Mouse (Mus musculus): ENCODE measurements around the gene Hoxa11. TPM values are rescaled to one million over a fixed set of nuclear protein-coding genes. Genes with fewer than 3 reads are reported as not detected.

The Hoxa11 gene
- polyA plus RNA-seq, 1 experiment = not detected

- peaks cover 17% of the 10 kb centered on the region for H3K27me3 ChIP-seq (ENCODE audit: control insufficient read depth, insufficient read depth, low read length)
- DNase-seq = no peak
- TF ChIP-seq POLR2A (IDR thresholded peaks at IDR 0.05; ENCODE audit: borderline replicate concordance, insufficient read depth, low read length) (no peak), CTCF (IDR thresholded peaks at IDR 0.05; ENCODE audit: borderline replicate concordance, insufficient read depth, low read depth, low read length) (no peak)
- H3K27ac ChIP-seq (ENCODE audit: insufficient read depth, low read length) = no peak overlapping the region
- no peaks in the 10 kb centered on the region for H3K4me1 ChIP-seq (ENCODE audit: control insufficient read depth, insufficient read depth, low read length)
- 7% methylated on average over 4 of the region's 4 CpGs for WGBS
- H3K4me3 ChIP-seq (replicated peaks; ENCODE audit: insufficient read depth, low read depth, low read length) = no peak overlapping the region
Measured at GRCm38 (mm10) chr6:52206882-52207683, 38.5 kb downstream of the Hoxa11 start.

GRCm38 (mm10) chr6:52205638-52206621, 39.7 kb downstream of the Hoxa11 start:
- TF ChIP-seq POLR2A (IDR thresholded peaks at IDR 0.05; ENCODE audit: borderline replicate concordance, insufficient read depth, low read length) (no peak), CTCF (IDR thresholded peaks at IDR 0.05; ENCODE audit: borderline replicate concordance, insufficient read depth, low read depth, low read length) (no peak)
- Histone ChIP-seq H3K4me1 (ENCODE audit: control insufficient read depth, insufficient read depth, low read length) (no peaks in the 10 kb centered on the region), H3K27ac (ENCODE audit: insufficient read depth, low read length) (no peak overlapping the region), H3K27me3 (ENCODE audit: control insufficient read depth, insufficient read depth, low read length) (peaks cover 17% of the 10 kb centered on the region), H3K4me3 (replicated peaks; ENCODE audit: insufficient read depth, low read depth, low read length) (no peak overlapping the region)
- WGBS = 3% methylated on average over 55 of the region's 55 CpGs
- no peak for DNase-seq

GRCm38 (mm10) chr6:52205221-52205620, 40.4 kb downstream of the Hoxa11 start:
- Histone ChIP-seq H3K4me1 (ENCODE audit: control insufficient read depth, insufficient read depth, low read length) (no peaks in the 10 kb centered on the region), H3K27me3 (ENCODE audit: control insufficient read depth, insufficient read depth, low read length) (peaks cover 17% of the 10 kb centered on the region), H3K4me3 (replicated peaks; ENCODE audit: insufficient read depth, low read depth, low read length) (no peak overlapping the region), H3K27ac (ENCODE audit: insufficient read depth, low read length) (no peak overlapping the region)
- DNase-seq = no peak
- TF ChIP-seq CTCF (IDR thresholded peaks at IDR 0.05; ENCODE audit: borderline replicate concordance, insufficient read depth, low read depth, low read length) = no peak
- no peak for TF ChIP-seq POLR2A (IDR thresholded peaks at IDR 0.05; ENCODE audit: borderline replicate concordance, insufficient read depth, low read length)
- 5% methylated on average over 14 of the region's 14 CpGs for WGBS

GRCm38 (mm10) chr6:52204050-52204752, 41.4 kb downstream of the Hoxa11 start, which contains the start of gene Hoxa5:
Gene Hoxa5 (minus strand): TSS chr6:52204587.
- Histone ChIP-seq H3K4me1 (ENCODE audit: control insufficient read depth, insufficient read depth, low read length) (no peaks in the 10 kb centered on the region), H3K4me3 (replicated peaks; ENCODE audit: insufficient read depth, low read depth, low read length) (no peak within 1 kb of the TSS), H3K27me3 (ENCODE audit: control insufficient read depth, insufficient read depth, low read length) (peaks cover 17% of the 10 kb centered on the region), H3K27ac (ENCODE audit: insufficient read depth, low read length) (no peak within 1 kb of the TSS)
- DNase-seq = no peak
- WGBS = 2% methylated on average over 65 of the region's 65 CpGs
- TF ChIP-seq CTCF (IDR thresholded peaks at IDR 0.05; ENCODE audit: borderline replicate concordance, insufficient read depth, low read depth, low read length) (no peak), POLR2A (IDR thresholded peaks at IDR 0.05; ENCODE audit: borderline replicate concordance, insufficient read depth, low read length) (no peak)

GRCm38 (mm10) chr6:52203371-52204049, 42.1 kb downstream of the Hoxa11 start:
- H3K4me3 ChIP-seq (replicated peaks; ENCODE audit: insufficient read depth, low read depth, low read length) = no peak overlapping the region
- DNase-seq = no peak
- H3K4me1 ChIP-seq (ENCODE audit: control insufficient read depth, insufficient read depth, low read length) = no peaks in the 10 kb centered on the region
- no peak overlapping the region for H3K27ac ChIP-seq (ENCODE audit: insufficient read depth, low read length)
- WGBS = 1% methylated on average over 46 of the region's 46 CpGs
- H3K27me3 ChIP-seq (ENCODE audit: control insufficient read depth, insufficient read depth, low read length) = peaks cover 17% of the 10 kb centered on the region
- TF ChIP-seq CTCF (IDR thresholded peaks at IDR 0.05; ENCODE audit: borderline replicate concordance, insufficient read depth, low read depth, low read length) (no peak), POLR2A (IDR thresholded peaks at IDR 0.05; ENCODE audit: borderline replicate concordance, insufficient read depth, low read length) (no peak)

- H3K27ac ChIP-seq (ENCODE audit: insufficient read depth, low read length) = no peak overlapping the region
- peaks cover 17% of the 10 kb centered on the region for H3K27me3 ChIP-seq (ENCODE audit: control insufficient read depth, insufficient read depth, low read length)
- no peak for DNase-seq
- TF ChIP-seq POLR2A (IDR thresholded peaks at IDR 0.05; ENCODE audit: borderline replicate concordance, insufficient read depth, low read length) = no peak
- no peak for TF ChIP-seq CTCF (IDR thresholded peaks at IDR 0.05; ENCODE audit: borderline replicate concordance, insufficient read depth, low read depth, low read length)
- H3K4me3 ChIP-seq (replicated peaks; ENCODE audit: insufficient read depth, low read depth, low read length) = no peak overlapping the region
- 2% methylated on average over 10 of the region's 10 CpGs for WGBS
- no peaks in the 10 kb centered on the region for H3K4me1 ChIP-seq (ENCODE audit: control insufficient read depth, insufficient read depth, low read length)
Measured at GRCm38 (mm10) chr6:52203121-52203370, 42.6 kb downstream of the Hoxa11 start.

Measured in cerebellum, adult 2 months (tissue).